Mouse (Mus musculus): ENCODE data around the gene Adra2c. TPM values are rescaled to one million over a fixed set of nuclear protein-coding genes. Genes with fewer than 3 reads are reported as not detected.

Adra2c gene
- polyA plus RNA-seq, 1 experiment from 2014 or later, result not detected

- WGBS, result 79% methylated on average over 3 of the region's 3 CpGs
- Histone ChIP-seq H3K4me2 (ENCODE audit: low read depth, low read length) (no peak overlapping the region), H3K27ac (ENCODE audit: low read length) (no peak overlapping the region), H3K9me3 (replicated peaks; ENCODE audit: control insufficient read depth, low read length) (no peaks in the 10 kb centered on the region), H3K27me3 (ENCODE audit: control insufficient read depth, insufficient read depth, low read length) (no peaks in the 10 kb centered on the region), H3K36me3 (ENCODE audit: control insufficient read depth, insufficient read depth, low read length) (no peaks in the 10 kb centered on the region), H3K4me3 (replicated peaks; ENCODE audit: low read length) (no peak overlapping the region), H3K9ac (ENCODE audit: low read length) (no peak overlapping the region), H3K4me1 (ENCODE audit: control insufficient read depth, insufficient read depth, low read length) (no peaks in the 10 kb centered on the region)
- ATAC-seq (ENCODE audit: insufficient read depth, low FRiP score), result no peak
Observed at GRCm38 (mm10) chr5:35304191-35304590, 26.1 kb downstream of the Adra2c start.

DNA sequence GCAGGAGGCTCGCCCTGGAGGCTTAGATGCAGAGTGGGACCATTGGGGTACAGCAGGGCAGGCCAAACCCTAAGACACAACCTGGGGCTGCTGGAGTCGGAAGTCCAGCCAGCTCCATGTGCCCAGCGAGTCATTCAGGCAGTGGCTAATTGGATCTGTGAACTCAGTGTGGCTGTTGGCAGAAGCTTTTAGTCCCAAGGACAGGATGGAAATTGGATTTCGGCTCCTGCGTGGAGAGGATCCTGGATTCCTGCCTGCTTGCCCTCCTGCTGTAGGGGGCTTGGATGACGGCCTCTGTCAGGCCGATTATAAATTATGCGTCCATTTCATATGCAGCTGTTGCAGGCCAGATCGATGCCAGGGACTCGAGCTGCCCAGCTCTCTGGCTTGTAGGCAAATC lies 27.2 kb downstream of the Adra2c start:
- Histone ChIP-seq H3K4me2 (ENCODE audit: low read depth, low read length) (no peak overlapping the region), H3K9me3 (replicated peaks; ENCODE audit: control insufficient read depth, low read length) (no peaks in the 10 kb centered on the region), H3K27me3 (ENCODE audit: control insufficient read depth, insufficient read depth, low read length) (no peaks in the 10 kb centered on the region), H3K36me3 (ENCODE audit: control insufficient read depth, insufficient read depth, low read length) (no peaks in the 10 kb centered on the region), H3K4me3 (replicated peaks; ENCODE audit: low read length) (no peak overlapping the region), H3K4me1 (ENCODE audit: control insufficient read depth, insufficient read depth, low read length) (no peaks in the 10 kb centered on the region), H3K9ac (ENCODE audit: low read length) (no peak overlapping the region), H3K27ac (ENCODE audit: low read length) (no peak overlapping the region)
- WGBS, result 71% methylated on average over 10 of the region's 10 CpGs
- ATAC-seq (ENCODE audit: insufficient read depth, low FRiP score), result no peak

GRCm38 (mm10) chr5:35306692-35307091 lies 28.6 kb downstream of the Adra2c start:
- H3K4me1 ChIP-seq (ENCODE audit: control insufficient read depth, insufficient read depth, low read length), result no peaks in the 10 kb centered on the region
- H3K9me3 ChIP-seq (replicated peaks; ENCODE audit: control insufficient read depth, low read length), result no peaks in the 10 kb centered on the region
- no peaks in the 10 kb centered on the region for H3K27me3 ChIP-seq (ENCODE audit: control insufficient read depth, insufficient read depth, low read length)
- no peaks in the 10 kb centered on the region for H3K36me3 ChIP-seq (ENCODE audit: control insufficient read depth, insufficient read depth, low read length)
- no peak overlapping the region for H3K9ac ChIP-seq (ENCODE audit: low read length)
- H3K4me2 ChIP-seq (ENCODE audit: low read depth, low read length), result no peak overlapping the region
- no peak overlapping the region for H3K27ac ChIP-seq (ENCODE audit: low read length)
- no peak for ATAC-seq (ENCODE audit: insufficient read depth, low FRiP score)
- no peak overlapping the region for H3K4me3 ChIP-seq (replicated peaks; ENCODE audit: low read length)
- WGBS, result 85% methylated on average over 1 of the region's 1 CpGs

GRCm38 (mm10) chr5:35309853-35310252 lies 31.7 kb downstream of the Adra2c start:
- H3K27ac ChIP-seq (ENCODE audit: low read length), result no peak overlapping the region
- H3K4me1 ChIP-seq (ENCODE audit: control insufficient read depth, insufficient read depth, low read length), result 0 out of 2 replicates have a peak, but pooled peaks cover 3% of the 10 kb centered on the region
- no peak overlapping the region for H3K9ac ChIP-seq (ENCODE audit: low read length)
- no peaks in the 10 kb centered on the region for H3K36me3 ChIP-seq (ENCODE audit: control insufficient read depth, insufficient read depth, low read length)
- 51% methylated on average over 7 of the region's 7 CpGs for WGBS
- no peak overlapping the region for H3K4me3 ChIP-seq (replicated peaks; ENCODE audit: low read length)
- no peak overlapping the region for H3K4me2 ChIP-seq (ENCODE audit: low read depth, low read length)
- H3K27me3 ChIP-seq (ENCODE audit: control insufficient read depth, insufficient read depth, low read length), result peaks cover 25% of the 10 kb centered on the region
- H3K9me3 ChIP-seq (replicated peaks; ENCODE audit: control insufficient read depth, low read length), result no peaks in the 10 kb centered on the region
- no peak for ATAC-seq (ENCODE audit: insufficient read depth, low FRiP score)

- no peak overlapping the region for H3K4me2 ChIP-seq (ENCODE audit: low read depth, low read length)
- H3K9ac ChIP-seq (ENCODE audit: low read length), result no peak overlapping the region
- 84% methylated on average over 5 of the region's 5 CpGs for WGBS
- H3K27me3 ChIP-seq (ENCODE audit: control insufficient read depth, insufficient read depth, low read length), result peaks cover 25% of the 10 kb centered on the region
- ATAC-seq (ENCODE audit: insufficient read depth, low FRiP score), result no peak
- H3K4me1 ChIP-seq (ENCODE audit: control insufficient read depth, insufficient read depth, low read length), result 0 out of 2 replicates have a peak, but pooled peaks cover 3% of the 10 kb centered on the region
- H3K27ac ChIP-seq (ENCODE audit: low read length), result no peak overlapping the region
- no peaks in the 10 kb centered on the region for H3K9me3 ChIP-seq (replicated peaks; ENCODE audit: control insufficient read depth, low read length)
- H3K4me3 ChIP-seq (replicated peaks; ENCODE audit: low read length), result no peak overlapping the region
- H3K36me3 ChIP-seq (ENCODE audit: control insufficient read depth, insufficient read depth, low read length), result no peaks in the 10 kb centered on the region
Observed at GRCm38 (mm10) chr5:35311738-35312250, 33.7 kb downstream of the Adra2c start.

DNA sequence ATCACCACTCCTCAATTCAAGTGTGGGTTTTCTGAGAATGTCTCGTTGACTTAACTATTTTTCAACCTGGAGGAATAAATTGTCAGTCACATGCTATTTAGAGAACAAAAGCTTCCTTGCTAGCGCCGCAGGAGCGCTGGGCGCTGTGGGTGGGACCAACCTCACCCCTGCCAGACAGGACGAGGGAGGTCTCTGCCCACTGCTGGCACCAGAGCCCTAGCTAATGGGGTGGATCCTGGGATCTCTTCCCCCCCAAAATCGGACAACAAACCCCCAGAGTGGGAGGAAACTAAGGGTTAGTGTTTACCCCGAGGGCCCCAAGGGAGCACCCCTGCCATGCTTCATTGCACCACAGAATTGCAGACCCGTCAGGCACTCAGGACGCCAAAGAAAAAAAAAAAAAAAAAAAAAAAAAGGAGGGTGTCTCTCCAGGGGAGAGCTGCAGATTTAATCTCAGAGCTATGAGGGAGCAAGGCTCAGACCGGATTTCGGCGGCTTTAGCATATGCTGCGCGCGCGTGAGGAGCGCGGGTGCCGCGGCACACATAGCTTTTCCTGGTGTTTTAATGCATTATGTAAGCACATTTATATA lies 35.2 kb downstream of the Adra2c start:
- Histone ChIP-seq H3K4me3 (replicated peaks; ENCODE audit: low read length) (peak overlapping the region; percentile 28), H3K9ac (ENCODE audit: low read length) (no peak overlapping the region), H3K27ac (ENCODE audit: low read length) (no peak overlapping the region), H3K27me3 (ENCODE audit: control insufficient read depth, insufficient read depth, low read length) (peaks cover 25% of the 10 kb centered on the region), H3K9me3 (replicated peaks; ENCODE audit: control insufficient read depth, low read length) (no peaks in the 10 kb centered on the region), H3K4me2 (ENCODE audit: low read depth, low read length) (peak overlapping the region; percentile 49), H3K4me1 (ENCODE audit: control insufficient read depth, insufficient read depth, low read length) (0 out of 2 replicates have a peak, but pooled peaks cover 3% of the 10 kb centered on the region), H3K36me3 (ENCODE audit: control insufficient read depth, insufficient read depth, low read length) (no peaks in the 10 kb centered on the region)
- ATAC-seq (ENCODE audit: insufficient read depth, low FRiP score), result no peak
- WGBS, result 2% methylated on average over 21 of the region's 21 CpGs

DNA sequence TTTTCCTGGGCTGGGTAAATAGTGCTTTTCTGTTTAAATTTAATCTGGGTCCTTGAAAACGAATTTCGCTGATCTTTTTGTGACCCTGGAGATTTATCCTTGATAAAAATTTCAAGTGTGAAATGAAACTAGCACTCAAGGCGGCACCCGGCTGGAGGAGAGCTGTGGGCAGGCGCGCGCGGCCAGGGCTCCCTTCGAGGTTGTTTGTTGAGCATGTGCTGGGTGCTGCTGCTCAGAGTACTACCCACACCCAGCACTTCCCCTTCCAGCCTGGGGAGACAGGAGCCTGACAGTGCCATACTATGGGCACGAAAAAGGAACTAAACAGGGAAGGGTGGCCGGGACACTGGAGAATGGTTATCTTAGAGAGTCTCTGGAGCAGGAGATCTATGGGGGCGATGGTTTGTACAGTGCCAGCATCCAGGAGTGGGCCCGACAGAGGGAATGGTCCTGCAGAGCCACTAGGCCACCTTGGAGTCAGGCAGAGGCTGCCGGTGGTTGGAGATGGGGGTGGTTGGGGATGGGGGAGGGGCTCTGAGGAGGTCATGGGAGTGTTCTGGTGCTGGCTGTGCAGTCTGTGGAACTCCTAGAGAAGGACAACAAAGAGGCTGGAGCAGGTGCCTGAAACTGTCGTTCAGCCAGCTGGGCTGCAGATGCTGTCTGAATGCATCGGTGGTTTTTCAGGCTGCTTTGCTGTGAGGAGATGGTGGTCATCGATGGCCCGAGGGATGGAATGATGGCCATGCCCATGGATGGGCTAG lies 35.9 kb downstream of the Adra2c start:
- Histone ChIP-seq H3K36me3 (ENCODE audit: control insufficient read depth, insufficient read depth, low read length) (no peaks in the 10 kb centered on the region), H3K27me3 (ENCODE audit: control insufficient read depth, insufficient read depth, low read length) (peaks cover 25% of the 10 kb centered on the region), H3K9ac (ENCODE audit: low read length) (no peak overlapping the region), H3K4me1 (ENCODE audit: control insufficient read depth, insufficient read depth, low read length) (0 out of 2 replicates have a peak, but pooled peaks cover 3% of the 10 kb centered on the region), H3K4me2 (ENCODE audit: low read depth, low read length) (peak overlapping the region; percentile 49), H3K27ac (ENCODE audit: low read length) (no peak overlapping the region), H3K9me3 (replicated peaks; ENCODE audit: control insufficient read depth, low read length) (no peaks in the 10 kb centered on the region), H3K4me3 (replicated peaks; ENCODE audit: low read length) (peak overlapping the region; percentile 28)
- no peak for ATAC-seq (ENCODE audit: insufficient read depth, low FRiP score)
- 18% methylated on average over 18 of the region's 18 CpGs for WGBS

DNA sequence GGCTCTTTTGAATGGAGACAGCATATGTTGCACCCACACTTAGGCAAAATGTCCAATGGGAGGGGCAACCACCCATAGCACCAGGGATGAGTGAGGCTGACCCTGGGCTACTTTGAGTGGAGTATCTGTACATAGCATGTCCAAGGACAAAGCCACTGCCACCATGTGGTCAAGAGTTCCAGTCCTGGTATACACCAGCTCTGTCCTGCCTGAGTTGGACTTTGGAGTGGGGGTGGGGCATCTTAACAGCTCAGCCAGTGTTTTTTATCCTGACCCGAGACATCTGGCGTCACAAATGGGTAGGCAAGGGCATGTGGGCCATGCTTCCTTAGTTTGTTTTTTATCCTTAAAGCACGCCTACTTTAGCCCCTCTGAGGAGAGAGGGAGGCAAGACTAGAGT lies 36.5 kb downstream of the Adra2c start:
- no peaks in the 10 kb centered on the region for H3K9me3 ChIP-seq (replicated peaks; ENCODE audit: control insufficient read depth, low read length)
- no peak overlapping the region for H3K9ac ChIP-seq (ENCODE audit: low read length)
- no peak overlapping the region for H3K4me2 ChIP-seq (ENCODE audit: low read depth, low read length)
- H3K27ac ChIP-seq (ENCODE audit: low read length), result no peak overlapping the region
- WGBS, result 23% methylated on average over 3 of the region's 3 CpGs
- H3K36me3 ChIP-seq (ENCODE audit: control insufficient read depth, insufficient read depth, low read length), result no peaks in the 10 kb centered on the region
- H3K27me3 ChIP-seq (ENCODE audit: control insufficient read depth, insufficient read depth, low read length), result peaks cover 25% of the 10 kb centered on the region
- ATAC-seq (ENCODE audit: insufficient read depth, low FRiP score), result no peak
- H3K4me3 ChIP-seq (replicated peaks; ENCODE audit: low read length), result no peak overlapping the region
- 0 out of 2 replicates have a peak, but pooled peaks cover 3% of the 10 kb centered on the region for H3K4me1 ChIP-seq (ENCODE audit: control insufficient read depth, insufficient read depth, low read length)

DNA sequence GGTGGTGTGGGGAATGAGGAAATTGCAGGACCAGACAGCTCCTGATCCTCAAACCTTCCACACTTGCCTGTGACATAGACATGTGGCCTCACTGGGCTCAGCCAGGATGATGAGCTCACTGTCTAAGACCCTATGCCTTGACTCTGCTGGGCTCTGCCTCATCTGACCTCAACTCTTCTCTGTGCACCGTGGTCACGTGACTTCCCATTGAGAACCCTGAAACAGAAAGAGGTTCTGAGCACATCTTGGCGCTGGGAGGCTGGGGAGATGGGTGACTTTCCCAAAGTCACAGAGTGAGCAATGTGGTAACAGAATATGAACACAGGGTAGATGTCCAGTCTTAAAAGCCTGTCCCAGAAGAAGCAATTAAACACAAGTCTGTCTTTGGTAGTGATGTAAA lies 37.1 kb downstream of the Adra2c start:
- no peak overlapping the region for H3K27ac ChIP-seq (ENCODE audit: low read length)
- 0 out of 2 replicates have a peak, but pooled peaks cover 3% of the 10 kb centered on the region for H3K4me1 ChIP-seq (ENCODE audit: control insufficient read depth, insufficient read depth, low read length)
- peaks cover 25% of the 10 kb centered on the region for H3K27me3 ChIP-seq (ENCODE audit: control insufficient read depth, insufficient read depth, low read length)
- no peak for ATAC-seq (ENCODE audit: insufficient read depth, low FRiP score)
- H3K4me2 ChIP-seq (ENCODE audit: low read depth, low read length), result no peak overlapping the region
- H3K4me3 ChIP-seq (replicated peaks; ENCODE audit: low read length), result no peak overlapping the region
- no peak overlapping the region for H3K9ac ChIP-seq (ENCODE audit: low read length)
- no peaks in the 10 kb centered on the region for H3K36me3 ChIP-seq (ENCODE audit: control insufficient read depth, insufficient read depth, low read length)
- no peaks in the 10 kb centered on the region for H3K9me3 ChIP-seq (replicated peaks; ENCODE audit: control insufficient read depth, low read length)
- WGBS, result 78% methylated on average over 3 of the region's 3 CpGs
